Mouse (Mus musculus) MEL (cell line): Measurements from ENCODE around the gene Tada2a. TPM values are rescaled to one million over a fixed set of nuclear protein-coding genes. Genes with fewer than 3 reads are reported as not detected.

ENCODE experiments used
- DNase-seq: peaks from one replicate; pipeline ENCODE4 v3.0.0; 2011; ENCODE audit warnings: low read depth, low spot score
- H3K27ac ChIP-seq: 2 replicates; pipeline ENCODE4 v1.5.1; 2012; ENCODE audit warnings: low read depth, mild to moderate bottlenecking, control low read depth, low read length, moderate library complexity; ENCODE audit not compliant: control insufficient read depth
- H3K27me3 ChIP-seq, 2 experiments: fragments of 150-350 bp in 1 of 2; sonication (generic) in 1 of 2; 2 replicates each; pipeline ENCODE4 v1.6.1; 2012; ENCODE audit warnings: low read length in 2 of 2, mild to moderate bottlenecking in 2 of 2, improper control_type of control experiment in 1 of 2, moderate library complexity in 1 of 2; ENCODE audit not compliant: insufficient read depth in 2 of 2, control insufficient read depth in 1 of 2
- H3K36me3 ChIP-seq, 2 experiments: 2 replicates each; pipeline ENCODE4 v1.6.1; 2012 to 2014; ENCODE audit warnings: low read length in 2 of 2, improper control_type of control experiment in 1 of 2, inconsistent platforms in 1 of 2, mild to moderate bottlenecking in 1 of 2; ENCODE audit not compliant: insufficient read depth in 2 of 2, control insufficient read depth in 1 of 2
- H3K4me1 ChIP-seq, 2 experiments: fragments of 150-350 bp in 1 of 2; sonication (generic) in 1 of 2; 2 replicates each; pipeline ENCODE4 v1.6.1; 2012; ENCODE audit warnings: low read length in 2 of 2, improper control_type of control experiment in 1 of 2, mild to moderate bottlenecking in 1 of 2; ENCODE audit not compliant: insufficient read depth in 2 of 2, control insufficient read depth in 1 of 2
- H3K4me3 ChIP-seq, 2 experiments: fragments of 150-350 bp in 1 of 2; sonication (generic) in 1 of 2; 2 replicates each; pipeline ENCODE4 v1.5.1; 2012; ENCODE audit warnings: low read depth in 2 of 2, low read length in 2 of 2, mild to moderate bottlenecking in 2 of 2, moderate library complexity in 2 of 2, control low read depth in 1 of 2, improper control_type of control experiment in 1 of 2; ENCODE audit not compliant: control insufficient read depth in 1 of 2, insufficient read depth in 1 of 2
- H3K79me2 ChIP-seq: 2 replicates; pipeline ENCODE4 v1.6.1; 2012; ENCODE audit warnings: mild to moderate bottlenecking, low read length, moderate library complexity; ENCODE audit not compliant: control insufficient read depth, poor library complexity, insufficient read depth
- H3K9ac ChIP-seq: 2 replicates; pipeline ENCODE4 v1.6.1; 2012; ENCODE audit warnings: low read depth, mild to moderate bottlenecking, control low read depth, low read length, moderate library complexity; ENCODE audit not compliant: control insufficient read depth, poor library complexity, severe bottlenecking
- H3K9me3 ChIP-seq: fragments of 150-350 bp; sonication (generic); replicated peaks from 2 replicates; pipeline ENCODE4 v1.6.1; 2012; ENCODE audit warnings: mild to moderate bottlenecking, low read length, improper control_type of control experiment, moderate library complexity; ENCODE audit not compliant: insufficient read depth
- ETS1 ChIP-seq: IDR thresholded peaks from 2 replicates; pipeline ENCODE4 v1.6.1; 2012; ENCODE audit warnings: low read depth, mild to moderate bottlenecking, inconsistent platforms, low read length, improper control_type of control experiment, moderate library complexity
- JUND ChIP-seq: IDR thresholded peaks from 2 replicates; pipeline ENCODE4 v1.6.1; 2011; ENCODE audit warnings: low read depth, mild to moderate bottlenecking, improper control_type of control experiment, low read length
- KAT2A ChIP-seq: conservative IDR thresholded peaks from 2 replicates; pipeline ENCODE4 v1.6.1; 2012; ENCODE audit warnings: low read depth, low read length, improper control_type of control experiment, inconsistent platforms
- MAZ ChIP-seq: IDR thresholded peaks from 2 replicates; pipeline ENCODE4 v1.6.1; 2012; ENCODE audit warnings: low read depth, mild to moderate bottlenecking, inconsistent platforms, low read length, improper control_type of control experiment
- MEF2A ChIP-seq: IDR thresholded peaks from 2 replicates; pipeline ENCODE4 v1.6.1; 2014; ENCODE audit warnings: low read depth, mild to moderate bottlenecking, inconsistent platforms, low read length, improper control_type of control experiment; ENCODE audit not compliant: poor library complexity, insufficient replicate concordance, severe bottlenecking; ENCODE audit errors: extremely low read depth
- MXI1 ChIP-seq: IDR thresholded peaks from 2 replicates; pipeline ENCODE4 v1.6.1; 2011; ENCODE audit warnings: mild to moderate bottlenecking, low read depth, low read length, improper control_type of control experiment
- NRF1 ChIP-seq: IDR thresholded peaks from 2 replicates; pipeline ENCODE4 v1.6.1; 2014; ENCODE audit warnings: low read depth, mild to moderate bottlenecking, inconsistent platforms, low read length, improper control_type of control experiment, moderate library complexity; ENCODE audit not compliant: poor library complexity, insufficient read depth, severe bottlenecking
- RAD21 ChIP-seq: IDR thresholded peaks from 2 replicates; pipeline ENCODE4 v1.6.1; 2011; ENCODE audit warnings: mild to moderate bottlenecking, low read depth, low read length, improper control_type of control experiment
- SIN3A ChIP-seq: IDR thresholded peaks from 2 replicates; pipeline ENCODE4 v1.6.1; 2012; ENCODE audit warnings: low read length, improper control_type of control experiment, inconsistent platforms
- TAL1 ChIP-seq: IDR thresholded peaks from 2 replicates; pipeline ENCODE4 v1.6.1; 2012; ENCODE audit warnings: mild to moderate bottlenecking, inconsistent platforms, low read length, moderate library complexity, mixed read lengths
- TCF12 ChIP-seq: IDR thresholded peaks from 2 replicates; pipeline ENCODE4 v1.6.1; 2014; ENCODE audit warnings: low read depth, mild to moderate bottlenecking, inconsistent platforms, low read length, improper control_type of control experiment, moderate library complexity
- polyA plus RNA-seq, 2 experiments: library from polyadenylated mRNA; stranded (reverse) in 1 of 2; unstranded in 1 of 2; fragments of >175 nt in 1 of 2; fragments of >200 nt in 1 of 2; gene quantifications; 2 replicates each; pipeline versions ENCODE4 v1.2.1 to v1.2.4; 2012; ENCODE audit warnings: low replicate concordance in 2 of 2, low read depth in 1 of 2; ENCODE audit not compliant: insufficient read length in 2 of 2, insufficient read depth in 1 of 2, missing spikeins in 1 of 2
- total RNA-seq: library from RNA; depleted of rRNA; stranded (reverse); fragments of 300-350 nt; gene quantifications from 2 replicates; pipeline ENCODE4 v1.2.3, GENCODE M21; 2012

The Tada2a gene
- total and polyA plus RNA-seq, 3 experiments = 35.9 to 37.8 TPM; not detected in 1

DNA sequence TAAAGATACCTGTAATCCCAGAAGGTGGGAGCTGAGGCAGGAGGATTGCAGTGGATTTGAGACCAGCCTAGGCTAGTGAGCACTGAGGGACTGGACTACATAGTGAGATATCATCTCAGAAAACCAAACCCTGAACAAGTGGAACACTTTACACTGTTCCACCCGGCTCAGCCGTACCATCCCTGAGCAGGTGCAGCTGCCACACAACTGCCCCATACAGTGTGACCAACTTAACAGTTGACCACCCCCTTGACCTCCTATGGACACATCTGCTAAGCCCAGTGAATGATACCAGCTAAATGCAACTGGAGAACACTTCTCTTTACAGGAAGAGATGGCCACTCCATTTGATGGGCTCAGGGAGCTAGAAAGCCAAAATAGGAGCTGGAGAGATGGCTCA, 72.0 kb downstream of the Tada2a start:
- no peaks in the 10 kb centered on the region for H3K79me2 ChIP-seq
- DNase-seq = no peak
- H3K4me1 ChIP-seq = no peaks in the 10 kb centered on the region
- no peak for TF ChIP-seq NRF1
- TF ChIP-seq JUND = no peak
- no peak for TF ChIP-seq ETS1
- no peak for TF ChIP-seq KAT2A
- no peak overlapping the region for H3K27ac ChIP-seq
- no peaks in the 10 kb centered on the region for H3K9me3 ChIP-seq
- no peak overlapping the region for H3K4me3 ChIP-seq
- H3K36me3 ChIP-seq = no peaks in the 10 kb centered on the region
- H3K27me3 ChIP-seq = no peaks in the 10 kb centered on the region
- H3K9ac ChIP-seq = no peak overlapping the region

DNA sequence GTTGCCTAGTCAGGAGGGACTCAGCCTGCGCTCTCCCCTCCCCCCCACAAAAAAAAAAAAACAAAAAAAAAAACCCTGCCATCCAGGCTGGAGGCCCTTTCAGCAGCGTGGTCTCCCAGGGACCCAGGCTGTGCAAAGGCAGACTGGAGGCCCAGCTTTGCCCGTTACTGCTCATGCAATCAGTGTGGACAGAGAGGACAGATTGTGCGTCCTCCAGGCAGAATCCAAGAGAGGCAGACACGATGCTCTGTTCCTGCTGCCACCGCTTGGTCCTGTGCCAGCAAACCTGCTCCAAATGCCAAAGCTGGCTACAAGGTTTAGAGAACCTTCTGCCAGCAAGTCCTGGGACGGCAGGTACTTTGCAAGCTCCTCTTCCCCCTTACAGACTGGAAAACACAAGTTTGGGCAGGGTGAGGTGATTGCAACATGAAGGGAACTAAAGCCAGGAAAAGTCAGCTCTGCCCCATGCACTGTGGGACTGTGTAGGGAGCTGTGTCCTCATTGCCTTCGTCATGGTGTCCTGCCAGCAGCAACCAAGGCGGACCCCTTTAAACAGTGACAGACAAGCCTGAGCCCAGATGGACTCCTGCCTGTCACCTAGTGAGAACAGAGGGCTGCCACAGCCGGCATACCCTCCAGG, 75.8 kb downstream of the Tada2a start:
- Histone ChIP-seq H3K27ac (no peak overlapping the region), H3K9me3 (no peaks in the 10 kb centered on the region), H3K36me3 (no peaks in the 10 kb centered on the region), H3K4me3 (no peak overlapping the region), H3K9ac (no peak overlapping the region), H3K27me3 (no peaks in the 10 kb centered on the region), H3K79me2 (no peaks in the 10 kb centered on the region), H3K4me1 (no peaks in the 10 kb centered on the region)
- DNase-seq = no peak
- TF ChIP-seq RAD21 (no peak), MAZ (no peak), TAL1 (no peak)

DNA sequence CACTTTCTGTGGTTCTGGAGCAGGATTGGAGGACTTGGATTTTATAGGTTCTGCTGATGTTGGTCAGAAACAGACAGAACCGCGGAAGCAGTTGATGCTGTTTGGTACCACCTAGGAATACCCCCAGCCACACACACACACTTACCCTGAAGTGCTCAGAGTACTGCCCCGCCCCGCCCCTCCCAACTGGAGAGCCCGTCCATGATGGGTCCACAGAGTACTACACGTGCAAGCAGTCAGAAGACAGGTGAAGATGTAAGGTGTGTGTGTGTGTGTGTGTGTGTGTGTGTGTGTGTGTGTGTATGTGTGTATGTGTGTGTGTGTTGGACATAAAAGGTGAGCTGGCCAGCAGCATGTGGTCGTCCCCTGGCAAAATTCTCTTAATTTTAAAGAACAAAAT, 76.3 kb downstream of the Tada2a start:
- no peaks in the 10 kb centered on the region for H3K27me3 ChIP-seq
- no peaks in the 10 kb centered on the region for H3K36me3 ChIP-seq
- no peak overlapping the region for H3K27ac ChIP-seq
- H3K9me3 ChIP-seq = no peaks in the 10 kb centered on the region
- no peak for TF ChIP-seq MEF2A
- no peak for TF ChIP-seq MXI1
- TF ChIP-seq SIN3A = no peak
- no peak for TF ChIP-seq TCF12
- TF ChIP-seq, all 39 proteins: peak for 0
- no peak for DNase-seq
- no peaks in the 10 kb centered on the region for H3K4me1 ChIP-seq
- H3K4me3 ChIP-seq = no peak overlapping the region
- H3K79me2 ChIP-seq = no peaks in the 10 kb centered on the region
- H3K9ac ChIP-seq = no peak overlapping the region
